Mouse (Mus musculus) forebrain, embryonic 11.5 days (tissue): ENCODE results near the gene Olfr715. TPM values are rescaled to one million over a fixed set of nuclear protein-coding genes. Genes with fewer than 3 reads are reported as not detected.
"Not testable (repeated sequence)": the region's sequence is repeated elsewhere in the genome, so short reads cannot be mapped to it uniquely, and the experiment has no call there.

Experiments used
- ATAC-seq: fragments of 200-750 bp; cut with Nextera tagmentation; replicated peaks from 2 replicates; pipeline ENCODE4 v1.8.0; 2017; ENCODE audit warnings: moderate TSS enrichment; ENCODE audit not compliant: low FRiP score
- DNase-seq: peaks from one replicate; pipeline ENCODE4 v3.0.0-alpha.2; 2017; ENCODE audit warnings: low spot score
- H3K27ac ChIP-seq: fragments of 300-500 bp; sonication (generic); 2 replicates; pipeline ENCODE4 v1.5.1; 2014; ENCODE audit warnings: low read depth, low read length
- H3K27me3 ChIP-seq: fragments of 300-500 bp; sonication (generic); 2 replicates; pipeline ENCODE4 v1.6.1; 2014; ENCODE audit warnings: mild to moderate bottlenecking, low read length, mixed read lengths; ENCODE audit not compliant: control insufficient read depth, insufficient read depth
- H3K36me3 ChIP-seq: fragments of 300-500 bp; sonication (generic); 2 replicates; pipeline ENCODE4 v1.6.1; 2014; ENCODE audit warnings: mild to moderate bottlenecking, low read length, moderate library complexity, mixed read lengths; ENCODE audit not compliant: control insufficient read depth, insufficient read depth
- H3K4me1 ChIP-seq: fragments of 300-500 bp; sonication (generic); replicated peaks from 2 replicates; pipeline ENCODE4 v1.6.1; 2014; ENCODE audit warnings: low read length, mixed read lengths; ENCODE audit not compliant: control insufficient read depth, insufficient read depth
- H3K4me2 ChIP-seq: fragments of 300-500 bp; sonication (generic); 2 replicates; pipeline ENCODE4 v1.6.1; 2014; ENCODE audit warnings: low read depth, mild to moderate bottlenecking, low read length, moderate library complexity, mixed read lengths; ENCODE audit not compliant: severe bottlenecking
- H3K4me3 ChIP-seq: fragments of 300-500 bp; sonication (generic); 2 replicates; pipeline ENCODE4 v1.5.1; 2014; ENCODE audit warnings: low read depth, low read length
- H3K9ac ChIP-seq: fragments of 300-500 bp; sonication (generic); 2 replicates; pipeline ENCODE4 v1.6.1; 2014; ENCODE audit warnings: low read length
- H3K9me3 ChIP-seq: fragments of 300-500 bp; sonication (generic); 2 replicates; pipeline ENCODE4 v1.6.1; 2016; ENCODE audit warnings: low read length, mixed read lengths; ENCODE audit not compliant: control insufficient read depth
- WGBS: fragments of 180-500 bp; shearing (Covaris S2); extraction: QIAGEN DNeasy Blood & Tissue Kit; methylation state at CpG from one replicate; pipeline ENCODE4 v1.1.7; 2014; 5-methylcytosine and 5-hydroxymethylcytosine counted together
- polyA plus RNA-seq: library from polyadenylated mRNA; unstranded; fragments of >200 nt; fragmentation: Nextera tagmentation; extraction: Ambion mirVana; gene quantifications from 2 replicates; pipeline ENCODE4 v1.2.1, GENCODE M21; 2014

Gene Olfr715
- not detected in 2 replicates for polyA plus RNA-seq

GRCm38 (mm10) chr7:107130983-107131382 is at the start of gene Olfr715:
TSS of gene Olfr715 (minus strand) at chr7:107131083.
- not testable (repeated sequence) for H3K9me3 ChIP-seq, H3K4me3 ChIP-seq, H3K4me1 ChIP-seq, ATAC-seq, H3K4me2 ChIP-seq, H3K27me3 ChIP-seq, H3K36me3 ChIP-seq, DNase-seq, H3K9ac ChIP-seq, H3K27ac ChIP-seq
- WGBS, result 87% methylated on average over 2 of the region's 3 CpGs

GRCm38 (mm10) chr7:107180406-107180805 is 49.5 kb upstream of the Olfr715 start:
- Histone ChIP-seq H3K27ac (no peak overlapping the region), H3K4me2 (no peak overlapping the region), H3K36me3 (no peaks in the 10 kb centered on the region), H3K27me3 (no peaks in the 10 kb centered on the region), H3K4me3 (no peak overlapping the region), H3K4me1 (no peaks in the 10 kb centered on the region), H3K9me3 (no peaks in the 10 kb centered on the region), H3K9ac (no peak overlapping the region)
- DNase-seq (no peak), ATAC-seq (no peak)
- WGBS, result 50% methylated on average over 2 of the region's 2 CpGs

GRCm38 (mm10) chr7:107166690-107167089 is 35.8 kb upstream of the Olfr715 start, which contains the start of gene Nlrp14:
TSS of gene Nlrp14 (plus strand) at chr7:107166990.
- Histone ChIP-seq H3K36me3 (no peaks in the 10 kb centered on the region), H3K9me3 (no peaks in the 10 kb centered on the region), H3K4me1 (no peaks in the 10 kb centered on the region), H3K27ac (no peak within 1 kb of the TSS), H3K4me3 (no peak within 1 kb of the TSS), H3K4me2 (no peak within 1 kb of the TSS), H3K27me3 (no peaks in the 10 kb centered on the region), H3K9ac (no peak within 1 kb of the TSS)
- ATAC-seq (no peak), DNase-seq (no peak)
- 87% methylated on average over 10 of the region's 10 CpGs for WGBS

GRCm38 (mm10) chr7:107138027-107138426 is 7.1 kb upstream of the Olfr715 start, which contains the start of gene Olfr716:
TSS of gene Olfr716 (plus strand) at chr7:107138327.
- not testable (repeated sequence) for H3K9ac ChIP-seq, H3K4me3 ChIP-seq, H3K27me3 ChIP-seq, H3K4me1 ChIP-seq, H3K36me3 ChIP-seq, ATAC-seq, DNase-seq, H3K27ac ChIP-seq, H3K4me2 ChIP-seq, H3K9me3 ChIP-seq
- WGBS, result 70% methylated on average over 2 of the region's 2 CpGs

GRCm38 (mm10) chr7:107110269-107110668 is 20.6 kb downstream of the Olfr715 start, which contains the start of gene Olfr715b:
TSS of gene Olfr715b (minus strand) at chr7:107110369.
- not testable (repeated sequence) for H3K36me3 ChIP-seq, ATAC-seq, DNase-seq, H3K9ac ChIP-seq, H3K27ac ChIP-seq, H3K4me1 ChIP-seq, H3K27me3 ChIP-seq, H3K9me3 ChIP-seq, H3K4me2 ChIP-seq, H3K4me3 ChIP-seq
- WGBS, result 94% methylated on average over 1 of the region's 2 CpGs

GRCm38 (mm10) chr7:107092920-107093319 is 38.0 kb downstream of the Olfr715 start, which contains the start of gene Olfr17:
TSS of gene Olfr17 (plus strand) at chr7:107093220.
- no peak within 1 kb of the TSS for H3K27ac ChIP-seq

More at GRCm38 (mm10) chr7:107092920-107093319, 38.0 kb downstream of the Olfr715 start, which contains the start of gene Olfr17:
- Histone ChIP-seq H3K27me3 (no peaks in the 10 kb centered on the region), H3K9me3 (no peaks in the 10 kb centered on the region), H3K4me2 (no peak within 1 kb of the TSS), H3K9ac (no peak within 1 kb of the TSS), H3K4me1 (no peaks in the 10 kb centered on the region), H3K36me3 (no peaks in the 10 kb centered on the region), H3K4me3 (no peak within 1 kb of the TSS)
- DNase-seq, result no peak
- 58% methylated on average over 1 of the region's 1 CpGs for WGBS
- ATAC-seq, result no peak

Other genes starting within 250 kb of the Olfr715 start
- gene Olfr706, start 242.9 kb downstream of the Olfr715 start, polyA plus RNA-seq, result not detected in 2 replicates
- gene Olfr707, start 229.8 kb downstream of the Olfr715 start, polyA plus RNA-seq, result not detected in 2 replicates
- gene Olfr1532-ps1, start 223.1 kb downstream of the Olfr715 start, polyA plus RNA-seq, result not detected in 2 replicates
- not detected in 2 replicates for gene Olfr709-ps1, start 198.9 kb downstream of the Olfr715 start, polyA plus RNA-seq
- gene Olfr710, start 182.8 kb downstream of the Olfr715 start, polyA plus RNA-seq, result not detected in 2 replicates
- gene Olfr6, start 167.1 kb downstream of the Olfr715 start, polyA plus RNA-seq, result not detected in 2 replicates
- not detected in 2 replicates for gene Olfr711, start 155.6 kb downstream of the Olfr715 start, polyA plus RNA-seq
- gene Olfr2, start 125.0 kb downstream of the Olfr715 start, polyA plus RNA-seq, result not detected in 2 replicates
- not detected in 2 replicates for gene Olfr713, start 99.9 kb downstream of the Olfr715 start, polyA plus RNA-seq
- not detected in 2 replicates for gene Olfr714, start 60.1 kb downstream of the Olfr715 start, polyA plus RNA-seq
- not detected in 2 replicates for gene Olfr17, start 37.9 kb downstream of the Olfr715 start, polyA plus RNA-seq
- not detected in 2 replicates for gene Olfr715b, start 20.7 kb downstream of the Olfr715 start, polyA plus RNA-seq
- gene Olfr716, start 7.2 kb upstream of the Olfr715 start, polyA plus RNA-seq, result not detected in 2 replicates
- not detected in 2 replicates for gene Nlrp14, start 35.9 kb upstream of the Olfr715 start, polyA plus RNA-seq
- not detected in 2 replicates for gene Rbmxl2, start 78.4 kb upstream of the Olfr715 start, polyA plus RNA-seq
- 5.6 and 6.6 TPM in 2 replicates for gene Syt9, start 239.6 kb upstream of the Olfr715 start, polyA plus RNA-seq